Comparison of ENCODE assay signal across 15 mouse cellular contexts in genomic region chrX:168649336-168649735, GRCm38 (mm10).
"Had no signal": no experiment of that assay in that cellular context is flagged by ENCODE, and none has a peak within 500 bp of the region (broad histone marks: within the 10 kb centered on the region; RNA-seq: fewer than 3 reads in every experiment).

No protein-coding gene starts in this region.

- H3K4me1 ChIP-seq: lung, embryonic 15.5 days; midbrain, embryonic 13.5 days; midbrain, embryonic 15.5 days; neural tube, embryonic 12.5 days had no signal

- ATAC-seq: lung, postnatal 0 days; midbrain, embryonic 13.5 days; midbrain, embryonic 15.5 days had no signal

- H3K4me3 ChIP-seq: lung, embryonic 15.5 days; megakaryocyte, embryonic 14.5 days; midbrain, embryonic 13.5 days; midbrain, embryonic 15.5 days; neural tube, embryonic 12.5 days had no signal

- DNase-seq: lung, adult 18-20 months; lung, postnatal 14 days; lung, postnatal 36 days; right cerebral cortex, postnatal 25 days; right cerebral cortex, postnatal 4 days; spleen, adult 18-20 months; thymus, adult 2 months; thymus, postnatal 25 days; thymus, postnatal 4 days had no signal
